Mouse (Mus musculus) spleen, adult 2 months (tissue): Measurements from ENCODE around the gene Abcc10.
A peak's percentile ranks its signal among the peaks of the same experiment; 100 is the strongest.

ENCODE experiments used
- CTCF ChIP-seq: fragments of 200-500 bp; IDR thresholded peaks from 2 replicates; pipeline ENCODE4 v1.5.1; 2011; ENCODE audit warnings: mild to moderate bottlenecking, inconsistent platforms; ENCODE audit not compliant: insufficient read depth, insufficient read length, insufficient replicate concordance; ENCODE audit errors: extremely low read depth
- POLR2A ChIP-seq: fragments of 200-500 bp; IDR thresholded peaks from 2 replicates; pipeline ENCODE4 v1.6.1; 2011; ENCODE audit warnings: low read depth, low read length, inconsistent platforms

GRCm38 (mm10) chr17:46327906-46328534 lies at the start of gene Abcc10:
- peak; percentile 33; the same call in 1 of the 2 replicates for TF ChIP-seq CTCF
- TF ChIP-seq POLR2A: peak; percentile 71
